Comparison of ENCODE assay signal across 14 mouse cellular contexts in the genomic region with DNA sequence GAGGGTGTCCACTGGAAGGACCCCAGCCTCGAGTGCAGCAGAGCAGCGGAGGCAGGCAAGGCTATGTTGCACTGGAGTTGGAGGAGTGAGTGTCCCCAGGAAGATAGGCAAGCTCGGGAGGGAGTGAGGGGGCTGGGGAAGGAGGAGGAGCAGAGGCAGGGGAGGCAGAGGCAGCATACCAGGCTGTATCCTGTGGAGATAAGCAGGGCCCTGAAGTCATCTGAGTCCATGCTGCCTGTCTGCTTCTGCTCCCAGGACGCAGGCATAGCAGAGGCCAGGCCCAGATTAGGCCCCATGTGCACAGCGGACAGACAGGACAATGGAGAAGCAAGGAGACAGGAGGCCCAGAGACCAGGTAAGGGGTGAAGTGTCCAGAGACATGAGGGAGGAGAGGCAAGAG. TPM values are rescaled to one million over a fixed set of nuclear protein-coding genes. Genes with fewer than 3 reads are reported as not detected.
DNase-seq lines count a peak whose midpoint lies in the region; ATAC-seq lines count a peak whose summit lies in the region.
"Had no signal": no experiment of that assay in that cellular context is flagged by ENCODE, and none has a peak within 500 bp of the region (broad histone marks: within the 10 kb centered on the region; RNA-seq: fewer than 3 reads in every experiment).

No protein-coding gene starts in this region.

- whole genome bisulfite sequencing in limb, embryonic 12.5 days: 74% methylated on average over 5 of the region's 5 CpGs
- 71% methylated on average over 5 of the region's 5 CpGs for WGBS in limb, embryonic 10.5 days
- WGBS in heart, embryonic 13.5 days: 13% methylated on average over 5 of the region's 5 CpGs
- 66% methylated on average over 5 of the region's 5 CpGs for WGBS in limb, embryonic 13.5 days

- H3K36me3 ChIP-seq in limb, embryonic 12.5 days: peaks cover 92% of the 10 kb centered on the region
- H3K36me3 ChIP-seq in limb, embryonic 10.5 days: peaks cover 96% of the 10 kb centered on the region
- peaks cover 96% of the 10 kb centered on the region for H3K36me3 ChIP-seq in heart, embryonic 13.5 days
- H3K36me3 ChIP-seq in limb, embryonic 13.5 days: peaks cover 93% of the 10 kb centered on the region

- H3K4me3 ChIP-seq in limb, embryonic 12.5 days (replicated peaks): no peak overlapping the region
- no peak overlapping the region for H3K4me3 ChIP-seq in limb, embryonic 10.5 days
- peak overlapping the region; percentile 36 for H3K4me3 ChIP-seq in heart, embryonic 13.5 days
- H3K4me3 ChIP-seq in limb, embryonic 13.5 days: no peak overlapping the region
- H3K4me3 ChIP-seq: intestine, embryonic 15.5 days; stomach, embryonic 15.5 days had no signal

- ATAC-seq in limb, embryonic 12.5 days (ENCODE audit: insufficient number of reproducible peaks, insufficient read depth, low FRiP score, low TSS enrichment, low read depth): no peak
- ATAC-seq in heart, embryonic 13.5 days (ENCODE audit: extremely low read depth, insufficient number of reproducible peaks, low FRiP score, low TSS enrichment): peak; percentile 32; the same call in 1 of the 2 replicates
- ATAC-seq in limb, embryonic 13.5 days (ENCODE audit: low FRiP score, low read depth): no peak
- ATAC-seq in inflammation-experienced regulatory T-cells, adult 6 months: no peak
- ATAC-seq: forebrain, embryonic 14.5 days; intestine, embryonic 15.5 days had no signal

- 0 out of 2 replicates have a peak overlapping the region, but pooled peaks have one; percentile 7 for H3K27ac ChIP-seq in limb, embryonic 12.5 days
- no peak overlapping the region for H3K27ac ChIP-seq in limb, embryonic 10.5 days
- H3K27ac ChIP-seq in heart, embryonic 13.5 days (replicated peaks): peak overlapping the region; percentile 92
- H3K27ac ChIP-seq in limb, embryonic 13.5 days: peak overlapping the region; percentile 10; the same call in 1 of the 2 replicates
- H3K27ac ChIP-seq: intestine, embryonic 15.5 days; stomach, embryonic 15.5 days had no signal

- no peak overlapping the region for H3K9ac ChIP-seq in limb, embryonic 12.5 days (replicated peaks)
- peak overlapping the region; percentile 79 for H3K9ac ChIP-seq in heart, embryonic 13.5 days
- H3K9ac ChIP-seq in limb, embryonic 13.5 days: peak overlapping the region; percentile 31; the same call in 1 of the 2 replicates
- H3K9ac ChIP-seq: intestine, embryonic 15.5 days; stomach, embryonic 15.5 days had no signal

- H3K27me3 ChIP-seq in limb, embryonic 12.5 days: peaks cover 18% of the 10 kb centered on the region
- H3K27me3 ChIP-seq in limb, embryonic 10.5 days (ENCODE audit: low read depth, poor library complexity, severe bottlenecking): peaks cover 13% of the 10 kb centered on the region
- H3K27me3 ChIP-seq in heart, embryonic 13.5 days (replicated peaks): peaks cover 5% of the 10 kb centered on the region; the same call in 1 of the 2 replicates
- H3K27me3 ChIP-seq in limb, embryonic 13.5 days: peaks cover 18% of the 10 kb centered on the region
- H3K27me3 ChIP-seq: intestine, embryonic 15.5 days had no signal

- H3K4me2 ChIP-seq in limb, embryonic 12.5 days: no peak overlapping the region
- H3K4me2 ChIP-seq in heart, embryonic 13.5 days: peak overlapping the region; percentile 58
- H3K4me2 ChIP-seq in limb, embryonic 13.5 days (replicated peaks): no peak overlapping the region
- H3K4me2 ChIP-seq: intestine, embryonic 15.5 days; stomach, embryonic 15.5 days had no signal

- H3K9me3 ChIP-seq in limb, embryonic 12.5 days: no peaks in the 10 kb centered on the region
- no peaks in the 10 kb centered on the region for H3K9me3 ChIP-seq in limb, embryonic 10.5 days (replicated peaks)
- H3K9me3 ChIP-seq in heart, embryonic 13.5 days: no peaks in the 10 kb centered on the region
- no peaks in the 10 kb centered on the region for H3K9me3 ChIP-seq in limb, embryonic 13.5 days
- H3K9me3 ChIP-seq: intestine, embryonic 15.5 days; stomach, embryonic 15.5 days had no signal

- H3K4me1 ChIP-seq in limb, embryonic 12.5 days (replicated peaks): 0 out of 2 replicates have a peak, but pooled peaks cover 3% of the 10 kb centered on the region
- H3K4me1 ChIP-seq in limb, embryonic 10.5 days: no peaks in the 10 kb centered on the region
- peaks cover 41% of the 10 kb centered on the region for H3K4me1 ChIP-seq in heart, embryonic 13.5 days
- H3K4me1 ChIP-seq in limb, embryonic 13.5 days: peaks cover under 1% of the 10 kb centered on the region; the same call in 1 of the 2 replicates
- H3K4me1 ChIP-seq: intestine, embryonic 15.5 days; stomach, embryonic 15.5 days had no signal

- DNase-seq in limb, embryonic 10.5 days (ENCODE audit: low spot score): no peak
- peak; percentile 79 for DNase-seq in testis, postnatal 10 days (ENCODE audit: low spot score)
- no peak for DNase-seq in urinary bladder, postnatal 14 days (ENCODE audit: low spot score)
- DNase-seq: cerebellum, adult 11-12 months; embryo, embryonic 11 days; gastrocnemius, postnatal 25 days; lung, postnatal 10 days had no signal

RNA-seq across cellular contexts. Expression of gene Capn12, which starts 13.7 kb away (rescaled TPM):
- polyA plus RNA-seq in limb, embryonic 12.5 days (2016; fragmentation: Nextera tagmentation; extraction: Ambion mirVana): 0.26 and 0.29 TPM in 2 replicates
- polyA plus RNA-seq in limb, embryonic 10.5 days (2016; fragmentation: Nextera tagmentation; extraction: Ambion mirVana): 0.44 and 0.48 TPM in 2 replicates
- polyA plus RNA-seq in heart, embryonic 13.5 days (2015; fragmentation: Nextera tagmentation; extraction: Ambion mirVana): 0.15 and 0.38 TPM in 2 replicates
- 0.94 and 0.97 TPM in 2 replicates for polyA plus RNA-seq in limb, embryonic 13.5 days (2015; fragmentation: Nextera tagmentation; extraction: Ambion mirVana)
- under 1 TPM in 1 of 3 experiments, not detected in 2; 0.15 TPM for polyA plus RNA-seq in inflammation-experienced regulatory T-cells, adult 6 months (2017; shearing (Covaris generic))

RNA-seq across cellular contexts. Expression of gene Lgals7, which starts 31.3 kb away (rescaled TPM):
- polyA plus RNA-seq in limb, embryonic 12.5 days (2016; fragmentation: Nextera tagmentation; extraction: Ambion mirVana): 3.4 and 4.8 TPM in 2 replicates
- polyA plus RNA-seq in limb, embryonic 10.5 days (2016; fragmentation: Nextera tagmentation; extraction: Ambion mirVana): 0.41 and 0.73 TPM in 2 replicates
- polyA plus RNA-seq in heart, embryonic 13.5 days (2015; fragmentation: Nextera tagmentation; extraction: Ambion mirVana): 1.5 and 1.6 TPM in 2 replicates
- 7.6 and 10.3 TPM in 2 replicates for polyA plus RNA-seq in limb, embryonic 13.5 days (2015; fragmentation: Nextera tagmentation; extraction: Ambion mirVana)
- polyA plus RNA-seq in inflammation-experienced regulatory T-cells, adult 6 months (2017; shearing (Covaris generic)): 1 to 10 TPM in 1 of 3 experiments, under 1 TPM in 1, not detected in 1; 0.46 to 5.6 TPM
